Mouse (Mus musculus) gastrocnemius, postnatal 36 days (tissue): Measurements from ENCODE around the gene Lars2. TPM values are rescaled to one million over a fixed set of nuclear protein-coding genes. Genes with fewer than 3 reads are reported as not detected.
A peak's percentile ranks its signal among the peaks of the same experiment; 100 is the strongest.
"Not testable (repeated sequence)": the region's sequence is repeated elsewhere in the genome, so short reads cannot be mapped to it uniquely, and the experiment has no call there.

ENCODE experiments used
- DNase-seq, 2 experiments: peaks; one replicate each; pipeline ENCODE4 v3.0.0; 2022
- intact Hi-C: fragments of 180-260 bp; cut with DNase I; formaldehyde crosslinking; loops from one replicate; pipeline ENCODE4 v1.15.1; 2025
- total RNA-seq, 2 experiments: library from RNA; stranded (reverse); gene quantifications; 2 replicates each; pipeline ENCODE4 v1.2.3; 2021

Gene Lars2
- total RNA-seq, 2 experiments from 2014 or later: 37.6 to 59.0 TPM

DNA sequence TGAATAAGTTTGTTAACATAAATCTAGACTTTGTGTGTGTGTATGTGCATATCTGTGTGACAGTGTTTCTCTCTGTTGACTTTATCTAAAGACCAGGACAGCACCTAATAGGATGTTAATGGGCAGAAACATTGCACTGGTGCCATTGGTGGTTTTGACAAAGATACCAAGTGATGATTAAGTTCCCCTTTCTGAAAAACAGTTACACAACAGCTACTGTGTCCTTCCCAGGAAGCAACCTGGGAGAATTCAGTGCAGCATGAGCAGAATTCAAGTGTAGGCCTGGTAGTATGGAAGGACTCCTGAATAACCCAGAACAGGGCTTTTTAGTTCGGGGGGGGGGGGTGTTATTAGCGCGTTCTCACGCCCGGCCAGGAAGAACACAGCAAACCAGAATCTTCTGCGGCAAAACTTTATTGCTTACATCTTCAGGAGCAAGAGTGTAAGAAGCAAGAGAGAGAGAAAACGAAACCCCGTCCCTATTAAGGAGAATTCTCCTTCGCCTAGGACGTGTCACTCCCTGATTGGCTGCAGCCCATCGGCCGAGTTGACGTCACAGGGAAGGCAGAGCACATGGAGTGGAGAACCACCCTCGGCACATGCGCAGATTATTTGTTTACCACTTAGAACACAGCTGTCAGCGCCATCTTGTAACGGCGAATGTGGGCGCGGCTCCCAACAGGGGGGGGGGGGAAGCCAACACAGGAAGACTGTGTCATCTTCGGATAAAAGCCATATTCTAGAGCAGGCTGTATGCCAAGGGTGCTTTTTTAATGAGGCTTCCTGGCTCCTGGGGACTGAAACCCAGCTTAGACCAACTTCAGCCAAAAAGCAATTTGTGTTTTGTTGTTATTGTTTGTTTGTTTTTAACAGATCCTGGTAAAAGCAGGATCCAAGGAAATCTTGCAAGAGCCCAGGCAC lies 21.6 kb downstream of the Lars2 start:
- DNase-seq, intact Hi-C loops: not testable (repeated sequence)

DNA sequence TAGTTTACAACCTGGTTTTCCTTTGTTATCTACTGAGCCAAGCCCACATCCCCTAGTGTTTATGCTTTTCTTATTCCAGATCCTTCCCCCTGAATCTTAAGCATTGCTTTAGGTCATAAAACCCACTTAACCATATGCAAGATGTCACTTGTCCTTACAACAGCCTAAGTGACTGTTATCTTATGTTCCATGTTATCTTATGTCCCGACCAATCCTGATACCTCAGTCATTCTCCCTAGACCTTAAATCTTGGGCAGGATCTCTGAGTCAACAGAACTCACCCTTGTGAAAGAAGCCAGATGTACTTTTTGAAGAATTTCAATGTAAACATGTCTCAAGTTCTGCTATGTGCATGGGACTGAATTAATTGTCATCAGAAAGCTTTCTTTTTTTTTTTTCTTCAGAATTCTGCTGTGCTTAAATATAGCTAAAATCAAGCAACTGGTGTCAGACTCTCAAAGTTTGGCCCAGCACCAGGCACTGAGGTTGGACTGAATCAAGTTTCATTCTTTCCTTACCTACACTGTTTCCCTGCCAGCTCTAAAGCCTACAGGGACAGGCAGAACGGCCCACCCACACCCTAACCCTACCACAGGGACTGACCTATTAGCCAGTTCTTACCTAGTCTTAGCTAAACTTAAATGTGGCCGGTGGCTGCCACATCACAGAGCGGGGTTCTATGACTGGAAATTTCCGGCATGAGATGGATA lies 24.6 kb downstream of the Lars2 start:
- intact Hi-C loops: no loop called here
- DNase-seq: no peak

DNA sequence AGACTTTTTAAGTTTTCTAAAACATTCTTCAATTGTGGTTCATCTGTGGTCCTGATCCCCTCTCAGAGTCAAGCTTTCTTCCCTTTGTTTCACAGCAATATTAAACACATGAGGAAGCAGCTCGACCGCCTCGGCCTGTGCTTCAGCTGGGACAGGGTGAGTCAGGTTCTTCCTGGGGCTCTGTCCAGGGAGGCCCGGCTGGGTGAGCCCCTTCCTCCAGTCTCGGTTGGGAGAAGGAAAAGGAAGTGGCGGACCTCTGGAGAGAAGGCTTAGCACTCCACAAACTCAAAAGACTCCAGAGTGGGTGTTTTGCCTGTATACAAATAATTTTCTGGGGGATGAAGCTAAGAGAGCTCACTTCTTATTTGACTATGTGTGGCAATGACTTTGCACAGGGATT lies 28.1 kb downstream of the Lars2 start:
- DNase-seq: no peak

DNA sequence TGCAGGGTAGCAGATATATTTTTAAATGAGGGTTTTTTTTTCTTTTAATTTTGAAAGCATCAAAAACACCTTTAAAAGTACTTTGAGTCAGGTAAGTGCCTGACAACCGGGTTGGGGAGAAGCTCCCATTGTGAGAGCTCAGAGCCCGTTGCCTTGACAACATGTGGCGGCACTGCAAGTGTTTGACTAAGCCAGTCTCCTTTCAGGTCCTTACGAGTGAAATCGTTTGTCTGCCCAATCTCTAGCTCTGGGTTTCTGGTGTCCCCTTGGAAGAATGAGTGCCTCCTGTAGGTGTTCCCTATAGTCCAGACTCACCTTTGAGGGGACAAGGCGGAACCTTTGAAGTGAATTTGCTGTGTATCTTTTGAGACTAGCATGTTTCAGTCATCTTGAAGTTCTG lies 31.0 kb downstream of the Lars2 start:
- no peak for DNase-seq
- intact Hi-C loops: no loop called here

More for the DNA sequence above, 28.1 kb downstream of the Lars2 start:
- intact Hi-C loops: no loop called here

DNA sequence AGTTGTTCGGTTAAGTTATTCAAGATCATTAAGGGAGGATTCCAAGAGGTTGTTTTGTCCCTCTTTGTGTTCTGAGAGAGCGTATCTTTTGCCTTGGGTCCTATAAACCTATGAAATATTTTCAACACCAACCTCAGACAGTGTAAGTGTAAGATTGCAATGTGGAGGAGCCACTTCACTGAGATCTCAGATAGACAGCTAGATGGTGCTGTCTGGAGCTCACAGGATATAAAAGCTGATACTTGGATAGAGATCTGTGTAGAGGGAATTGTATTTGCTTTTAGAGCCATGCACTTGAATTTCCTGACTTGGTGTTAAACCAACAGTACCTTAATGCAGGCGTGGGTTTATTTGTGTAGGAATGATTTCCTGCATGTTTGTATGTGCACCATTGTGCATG lies 35.5 kb downstream of the Lars2 start:
- intact Hi-C loops: no loop called here
- no peak for DNase-seq

DNA sequence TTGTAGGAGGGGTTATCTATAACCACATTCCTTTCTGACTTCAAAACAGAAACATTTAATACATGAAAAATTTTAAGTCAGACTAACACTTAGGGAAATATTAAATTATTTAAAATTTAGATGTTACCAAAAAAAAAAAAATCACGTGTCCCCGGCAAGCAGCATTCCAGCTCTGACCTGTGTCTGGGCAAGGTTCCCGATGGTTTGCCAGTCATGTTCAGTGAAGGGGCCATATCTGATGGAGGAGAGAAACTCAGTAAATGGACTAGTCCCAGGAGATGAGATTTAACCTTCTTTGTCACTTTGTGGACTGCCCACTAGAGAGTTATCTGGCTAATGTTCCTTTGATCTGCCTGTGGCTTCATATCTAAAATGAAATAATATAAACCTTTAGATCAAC lies 36.3 kb downstream of the Lars2 start:
- no peak for DNase-seq
- intact Hi-C loops: no loop called here

DNA sequence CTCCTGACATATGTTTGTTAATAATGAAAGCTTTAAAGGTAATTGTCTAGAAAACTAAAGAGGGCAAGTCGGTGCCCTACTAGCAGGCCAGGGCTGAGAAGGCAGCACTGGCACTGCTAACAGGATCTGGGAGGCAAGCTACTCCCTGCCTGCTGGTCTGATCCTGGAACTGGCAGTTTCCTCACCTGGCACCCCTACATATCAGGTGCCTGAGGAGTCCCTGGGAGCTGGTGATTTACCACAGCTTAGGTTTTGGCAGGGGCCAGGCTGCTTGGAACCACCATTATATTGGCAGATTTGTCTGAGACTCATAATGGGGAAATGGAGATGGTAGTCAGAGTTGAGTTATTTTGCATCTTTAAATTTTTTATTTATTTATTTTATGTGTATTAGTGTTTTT lies 38.5 kb downstream of the Lars2 start:
- intact Hi-C loops: no loop called here
- no peak for DNase-seq

DNA sequence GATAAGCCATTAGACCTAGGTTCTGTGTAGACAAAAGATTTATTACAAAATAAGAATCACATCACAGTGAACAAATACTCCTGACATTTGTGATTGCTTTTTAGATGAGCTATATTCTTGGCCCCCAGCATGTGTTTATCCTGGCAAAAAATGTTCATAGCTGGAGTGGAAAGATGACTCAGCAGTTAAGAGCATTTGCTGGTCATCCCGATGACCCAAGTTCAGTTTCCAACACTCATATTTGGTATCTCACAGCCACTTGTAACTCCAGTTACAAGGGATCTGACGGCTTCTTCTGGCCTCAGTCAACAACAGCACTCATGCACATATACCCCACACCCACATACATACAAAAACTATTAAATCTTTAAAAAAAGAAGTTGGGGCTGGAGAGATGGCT lies 42.0 kb downstream of the Lars2 start:
- intact Hi-C loops: no loop called here
- DNase-seq: no peak

DNA sequence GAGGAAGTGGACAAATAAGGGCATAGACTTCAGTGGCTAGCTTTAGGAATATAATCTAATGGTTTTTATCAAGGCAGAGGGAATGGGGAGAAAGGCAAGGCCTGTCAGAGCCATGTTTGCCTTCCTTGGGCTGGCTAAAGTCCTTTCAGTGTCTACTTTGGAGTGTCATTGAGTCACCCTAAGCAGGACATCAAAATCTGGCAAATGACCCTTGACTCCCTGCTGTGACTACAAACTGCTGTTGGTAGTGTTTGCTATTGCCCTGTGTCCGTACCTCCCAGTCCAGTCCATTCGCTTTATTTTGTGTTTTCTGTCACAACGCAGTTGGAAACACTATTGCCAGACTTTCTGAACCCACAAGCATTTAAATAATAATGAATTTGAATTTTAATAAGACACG lies 63.1 kb downstream of the Lars2 start:
- intact Hi-C loops: loop anchor here (10.0 kb wide), 1 partner anchor 275 kb away; the partner anchor contains the start of gene Clec3b
- no peak for DNase-seq

DNA sequence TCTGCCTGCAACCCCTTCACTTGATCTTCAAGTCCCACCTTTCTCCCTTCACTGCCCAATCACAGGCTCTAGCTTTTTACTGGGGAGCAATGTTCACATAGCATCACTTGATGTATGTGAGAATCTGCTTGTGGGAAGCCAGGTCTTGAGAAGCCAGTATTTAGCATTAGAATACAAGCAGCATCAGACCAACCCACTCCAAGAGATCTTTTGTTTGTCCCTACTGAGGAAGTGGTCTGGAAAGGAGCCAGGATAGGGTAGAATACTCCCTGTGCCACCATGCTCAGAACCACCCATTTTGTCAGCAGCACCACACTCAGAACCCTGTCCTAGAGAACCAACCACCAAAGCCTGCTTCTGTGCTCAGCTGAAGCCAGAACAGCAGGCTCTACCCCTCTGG lies 64.2 kb downstream of the Lars2 start:
- no peak for DNase-seq
- intact Hi-C loops: no loop called here

DNA sequence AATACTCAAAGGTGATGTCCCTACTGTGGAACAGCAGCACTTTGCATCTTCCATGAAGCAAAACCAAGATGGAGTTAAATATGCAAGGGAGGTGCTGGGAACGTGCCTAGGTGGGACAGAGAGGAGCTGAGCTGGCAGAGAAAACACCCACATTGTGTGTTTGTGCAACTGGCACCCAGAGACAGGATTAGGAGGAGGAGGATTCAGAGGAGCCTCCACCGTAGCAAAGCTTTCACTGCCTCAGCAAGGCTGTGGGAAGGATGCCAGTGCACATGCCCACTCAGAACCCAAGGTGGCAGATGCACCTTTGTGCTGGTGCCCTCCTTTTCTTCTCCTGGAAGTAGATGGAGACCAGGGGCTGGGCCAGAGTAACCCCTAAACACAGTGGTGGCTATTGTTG lies 71.5 kb downstream of the Lars2 start:
- intact Hi-C loops: loop anchor here (5.0 kb wide), 1 partner anchor 176 kb away; the partner anchor contains the start of gene Tmem158
- no peak for DNase-seq

DNA sequence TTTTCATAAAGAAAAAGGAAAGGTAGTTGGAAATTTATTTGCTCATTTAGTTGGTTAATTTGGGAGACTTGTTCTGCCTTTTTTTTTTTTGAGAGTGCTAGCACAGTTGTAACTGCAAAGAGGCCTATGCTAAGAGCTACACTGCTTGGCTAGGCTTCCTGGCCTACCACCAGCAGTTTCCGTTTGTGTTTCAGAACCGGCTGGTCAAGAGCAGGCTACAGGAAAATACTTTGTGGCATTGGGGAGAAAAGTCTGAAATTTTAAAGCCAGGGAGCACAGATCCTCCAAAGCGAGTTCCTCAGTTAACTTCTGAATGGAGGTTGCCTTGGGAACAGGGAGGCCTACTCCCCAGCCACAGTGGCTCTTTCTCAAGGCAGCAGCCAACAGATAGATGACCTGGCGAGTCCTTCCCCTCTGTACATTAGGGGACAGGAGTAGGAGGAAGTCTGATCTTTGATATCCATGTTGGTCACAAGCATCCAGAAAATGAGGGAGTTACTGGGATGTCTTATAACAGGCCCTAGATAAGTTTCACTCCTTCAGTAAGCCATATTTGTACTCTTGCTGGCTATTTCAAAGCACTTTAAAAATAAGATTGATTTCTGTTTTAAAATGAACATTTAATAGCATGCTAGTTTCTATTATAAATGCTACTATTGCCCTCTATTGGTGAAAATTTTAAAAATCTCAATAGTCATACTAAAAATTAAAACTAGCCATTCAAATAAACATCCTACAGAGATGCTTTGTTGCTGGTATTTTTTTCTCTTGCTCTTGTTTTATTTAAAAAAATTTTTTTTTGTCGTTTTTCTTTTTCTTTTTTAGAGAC lies 73.7 kb downstream of the Lars2 start:
- intact Hi-C loops: no loop called here
- peak; percentile 31 to 53 for DNase-seq

DNA sequence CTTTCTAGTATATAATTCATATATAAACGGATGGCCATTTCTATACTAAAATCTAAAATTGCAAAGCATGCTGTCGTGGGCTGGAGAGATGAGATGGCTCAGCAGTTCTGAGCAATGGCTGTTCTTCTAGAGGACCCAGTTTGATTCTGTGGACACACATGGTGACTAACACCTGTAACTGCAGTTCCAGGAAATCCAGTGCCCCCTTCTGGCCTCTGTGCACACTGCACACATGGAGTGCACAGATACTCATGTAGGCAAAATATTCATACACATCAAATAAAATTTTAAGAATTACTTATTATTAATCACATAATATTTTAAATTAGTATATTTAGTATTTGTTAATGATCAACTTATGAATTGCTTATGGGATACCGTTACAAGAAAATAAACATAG lies 80.4 kb downstream of the Lars2 start:
- DNase-seq, intact Hi-C loops: not testable (repeated sequence)

DNA sequence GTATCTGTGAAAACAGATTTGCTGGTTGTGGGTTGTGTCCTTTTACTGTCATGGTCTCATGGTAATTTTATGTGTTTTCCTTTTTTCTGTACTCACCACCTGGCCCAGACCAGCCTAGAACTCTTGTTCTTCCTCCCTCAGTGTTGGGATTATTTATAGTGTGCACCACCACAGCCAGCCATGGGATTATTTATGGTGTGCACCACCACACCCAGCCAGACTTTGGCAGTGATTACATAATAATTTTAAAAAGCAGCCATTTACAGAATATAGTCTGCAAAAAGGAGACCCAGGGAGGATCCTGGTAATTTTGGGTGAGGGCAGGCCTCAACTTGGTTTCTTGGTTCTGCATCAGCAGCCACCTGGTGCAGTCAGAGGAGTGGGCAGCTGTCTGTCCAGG lies 81.9 kb downstream of the Lars2 start:
- intact Hi-C loops: no loop called here
- no peak for DNase-seq

DNA sequence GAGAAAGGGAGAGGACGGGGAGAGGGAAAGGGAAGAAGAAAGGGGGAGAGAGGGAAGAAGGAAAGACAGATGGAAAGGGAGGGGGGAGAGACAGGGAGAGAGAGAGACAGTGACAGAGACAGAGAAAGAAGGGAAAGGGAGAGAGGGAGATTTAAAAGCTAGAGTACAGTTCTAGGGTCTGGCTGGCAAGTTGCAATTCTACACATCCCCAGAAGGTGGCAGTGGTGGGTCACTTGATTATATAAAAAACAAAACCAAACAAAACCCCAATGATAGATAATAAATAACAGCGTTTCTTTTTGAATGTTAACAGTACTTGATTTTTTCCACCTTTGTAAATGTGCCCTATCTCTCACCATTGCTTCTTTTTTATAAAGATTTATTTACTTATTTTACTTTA lies 83.4 kb downstream of the Lars2 start:
- intact Hi-C loops: loop anchor here (5.0 kb wide), 2 partner anchors 57 to 72 kb away; no protein-coding TSS in a partner anchor
- DNase-seq: peak in 1 of 2 experiments; percentile 54

DNA sequence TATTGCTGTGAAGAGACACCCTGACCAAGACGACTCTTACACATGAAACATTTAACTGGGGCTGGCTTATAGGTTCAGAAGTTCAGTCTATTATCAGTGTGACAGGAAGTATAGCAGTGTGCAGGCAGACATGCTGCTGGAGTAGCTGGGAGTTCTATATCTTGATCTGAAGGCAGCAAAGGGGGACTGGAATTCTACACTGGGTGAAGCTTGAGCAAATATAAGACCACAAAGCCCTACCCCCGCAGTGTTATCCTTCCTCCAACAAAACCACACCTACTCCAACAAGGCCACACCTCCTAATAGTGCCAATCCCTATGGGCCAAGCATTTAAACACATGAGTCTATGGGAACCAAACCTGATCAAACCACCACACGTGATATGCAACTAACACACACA lies 85.0 kb downstream of the Lars2 start:
- intact Hi-C loops: loop anchor here (5.0 kb wide), 2 partner anchors 56 to 71 kb away; no protein-coding TSS in a partner anchor
- no peak for DNase-seq

DNA sequence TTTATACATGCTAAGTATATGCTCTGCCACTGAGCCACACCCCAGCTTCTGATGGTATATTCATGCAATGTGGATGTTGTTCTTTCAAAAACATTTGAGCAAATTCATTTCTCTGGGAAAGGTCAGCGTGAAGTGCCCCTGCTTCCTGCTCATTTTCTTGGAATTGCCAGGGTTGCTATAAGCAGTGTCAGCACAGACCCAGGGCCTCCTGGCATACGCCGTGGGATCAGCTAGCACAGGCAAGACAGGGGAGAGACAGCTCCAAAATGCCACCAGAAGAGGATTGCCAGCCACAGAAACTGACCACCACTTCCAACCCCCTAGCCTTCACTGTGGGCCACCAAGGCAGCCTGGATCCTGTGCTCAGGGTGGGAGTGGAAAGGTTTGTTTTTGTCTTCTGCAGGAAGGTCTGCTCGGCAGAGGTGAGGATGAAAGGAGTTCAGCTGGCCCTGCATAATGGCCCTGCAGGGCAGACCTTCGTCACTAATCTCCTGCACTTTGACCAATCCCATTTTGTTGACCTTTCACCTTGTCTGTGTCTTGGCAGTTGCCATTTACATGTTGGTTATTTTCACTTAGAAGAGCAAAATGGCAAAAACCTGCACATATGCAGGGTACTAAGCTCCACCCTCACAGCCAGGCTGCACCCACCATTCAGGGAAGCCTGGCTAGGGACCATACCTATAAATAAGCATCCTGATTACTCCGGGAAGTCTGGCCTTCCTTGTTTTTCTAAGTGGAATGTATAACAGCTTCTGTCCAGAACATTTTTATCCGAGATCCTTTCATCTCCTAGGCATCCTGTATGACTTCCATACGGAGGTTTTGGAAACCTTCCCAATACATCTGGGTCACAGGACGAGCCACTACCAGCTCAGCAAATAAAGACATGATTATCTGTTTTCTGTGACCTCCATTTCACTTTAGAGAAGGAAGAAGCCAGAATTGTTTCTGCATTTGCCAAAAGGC lies 90.2 kb downstream of the Lars2 start:
- DNase-seq: no peak
- intact Hi-C loops: loop anchor here (5.0 kb wide), 1 partner anchor 200 kb away; no protein-coding TSS in a partner anchor

DNA sequence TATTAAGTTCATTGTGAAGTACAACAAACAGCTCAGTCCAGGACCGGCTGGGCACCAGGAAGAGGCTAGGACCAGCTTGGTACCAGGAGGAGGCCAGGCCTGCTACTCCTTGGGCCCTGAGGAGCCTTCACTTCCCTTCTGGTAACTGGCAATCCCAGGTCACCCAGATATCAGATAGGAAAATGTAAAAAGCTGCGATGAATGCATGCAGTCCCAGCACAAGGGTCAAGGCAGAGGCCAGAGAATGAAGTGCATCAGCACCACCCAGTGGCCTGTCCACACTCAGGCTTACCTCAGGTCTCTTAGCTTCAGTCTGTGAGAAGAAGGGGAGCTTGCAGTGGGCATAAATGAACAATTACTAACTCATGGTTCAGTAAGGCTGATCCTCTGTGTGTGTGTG lies 90.9 kb downstream of the Lars2 start:
- intact Hi-C loops: loop anchor here (5.0 kb wide), 1 partner anchor 200 kb away; no protein-coding TSS in a partner anchor
- no peak for DNase-seq

DNA sequence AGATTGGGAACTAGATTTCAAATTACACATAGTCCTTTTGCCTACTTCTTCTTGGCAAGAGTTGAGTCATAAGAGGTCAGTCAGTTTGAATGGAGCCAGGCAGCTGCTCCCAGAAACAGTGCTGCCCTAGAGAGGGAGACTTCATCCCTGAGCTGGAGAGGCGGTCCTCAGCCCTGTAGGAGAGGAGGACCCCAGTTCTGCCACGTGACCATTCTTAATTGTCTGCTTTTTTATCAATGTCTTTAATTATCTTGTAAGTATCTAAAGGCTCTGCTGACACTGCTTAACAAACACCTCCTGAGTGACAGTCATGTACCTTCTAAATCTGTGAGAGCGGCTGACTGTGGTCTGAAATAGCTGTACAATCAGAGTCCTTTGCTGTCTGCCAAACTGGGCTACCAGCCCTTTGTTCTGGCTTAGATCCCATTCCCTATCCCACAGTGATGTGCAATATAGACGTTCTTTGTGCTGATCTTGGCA lies 100.5 kb downstream of the Lars2 start:
- intact Hi-C loops: loop anchor here (5.0 kb wide), 1 partner anchor 35 kb away; no protein-coding TSS in a partner anchor
- no peak for DNase-seq
